Mouse (Mus musculus) stomach, postnatal 0 days (tissue): ENCODE measurements at regions not wholly inside any gene's neighbourhood (a gene's known extent, or its start where the extent isn't known, plus 50 kb on each side); places are given as distances from the start of the nearest gene placed in this dataset.

Experiments
- CTCF ChIP-seq: IDR thresholded peaks from 2 replicates; pipeline ENCODE4 v1.5.1; 2016; ENCODE audit warnings: antibody characterized with exemption, low read depth, mild to moderate bottlenecking, moderate library complexity
- EP300 ChIP-seq: optimal IDR thresholded peaks from 2 replicates; pipeline ENCODE3; 2016; ENCODE audit warnings: antibody characterized with exemption

DNA sequence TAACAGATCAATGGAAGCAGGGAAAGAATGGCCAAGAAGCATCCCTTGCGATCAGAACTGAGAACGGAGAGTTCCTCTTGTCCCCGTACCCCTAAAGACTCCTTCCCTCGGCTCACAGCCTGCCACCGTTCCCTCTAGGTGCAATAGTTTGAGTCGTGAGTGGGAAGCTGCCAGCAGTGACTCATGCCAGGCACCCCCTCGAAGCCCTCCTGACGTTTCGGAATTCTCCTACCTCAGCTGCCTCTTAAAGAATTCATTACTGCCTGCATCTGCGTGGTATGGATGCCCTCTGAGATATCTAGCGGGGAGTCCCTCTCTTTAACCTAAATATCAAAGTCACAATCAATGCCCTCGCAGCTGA lies 92.2 kb upstream of the Spon1 start:
- TF ChIP-seq CTCF (no peak), EP300 (no peak)
